Mouse (Mus musculus) ES-E14 (cell line): Measurements from ENCODE around the gene Pcyt1a. TPM values are rescaled to one million over a fixed set of nuclear protein-coding genes. Genes with fewer than 3 reads are reported as not detected.

Source experiments
- DNase-seq: peaks from one replicate; pipeline ENCODE4 v3.0.0-alpha.2; 2013; ENCODE audit warnings: low read depth, low spot score
- H3K27ac ChIP-seq: 2 replicates; pipeline ENCODE4 v1.5.1; 2012; ENCODE audit warnings: low read depth, mild to moderate bottlenecking, low read length, moderate library complexity, mixed read lengths; ENCODE audit not compliant: poor library complexity, insufficient read depth, severe bottlenecking
- H3K36me3 ChIP-seq: 2 replicates; pipeline ENCODE4 v1.6.1; 2012; ENCODE audit warnings: mild to moderate bottlenecking, low read length, moderate library complexity, mixed read lengths; ENCODE audit not compliant: control insufficient read depth, poor library complexity, insufficient read depth, severe bottlenecking
- H3K4me1 ChIP-seq, 2 experiments: fragments of 150-350 bp in 1 of 2; sonication (generic) in 1 of 2; 2 replicates each; pipeline ENCODE4 v1.6.1; 2012; ENCODE audit warnings: low read length in 2 of 2, mild to moderate bottlenecking in 1 of 2, mixed read lengths in 1 of 2; ENCODE audit not compliant: control insufficient read depth in 2 of 2, insufficient read depth in 2 of 2, poor library complexity in 1 of 2
- H3K4me3 ChIP-seq, 2 experiments: fragments of 150-350 bp in 1 of 2; sonication (generic) in 1 of 2; 2 replicates each; pipeline ENCODE4 v1.5.1; 2012; ENCODE audit warnings: low read length in 2 of 2, low read depth in 1 of 2, mild to moderate bottlenecking in 1 of 2, mixed read lengths in 1 of 2; ENCODE audit not compliant: insufficient read depth in 1 of 2, poor library complexity in 1 of 2, severe bottlenecking in 1 of 2
- H3K9ac ChIP-seq: 2 replicates; pipeline ENCODE4 v1.6.1; 2012; ENCODE audit warnings: low read depth, mild to moderate bottlenecking, low read length, mixed read lengths; ENCODE audit not compliant: poor library complexity, insufficient read depth, severe bottlenecking
- H3K9me3 ChIP-seq: fragments of 150-350 bp; sonication (generic); 2 replicates; pipeline ENCODE4 v1.6.1; 2012; ENCODE audit warnings: low read depth, mild to moderate bottlenecking, low read length; ENCODE audit not compliant: control insufficient read depth, insufficient read depth
- CHD2 ChIP-seq: IDR thresholded peaks from 2 replicates; pipeline ENCODE4 v1.6.1; 2014; ENCODE audit warnings: mild to moderate bottlenecking, low read depth, low read length, inconsistent platforms
- HCFC1 ChIP-seq: IDR thresholded peaks from 2 replicates; pipeline ENCODE4 v1.6.1; 2012; ENCODE audit warnings: low read length, inconsistent platforms, borderline replicate concordance; ENCODE audit not compliant: insufficient read depth
- MAFK ChIP-seq: IDR thresholded peaks from 2 replicates; pipeline ENCODE4 v1.6.1; 2014; ENCODE audit warnings: mild to moderate bottlenecking, low read depth, low read length, inconsistent platforms; ENCODE audit not compliant: insufficient read depth
- ZC3H11A ChIP-seq: IDR thresholded peaks from 2 replicates; pipeline ENCODE4 v1.6.1; 2012; ENCODE audit warnings: low read depth, mild to moderate bottlenecking, inconsistent platforms, low read length, borderline replicate concordance
- ZNF384 ChIP-seq: IDR thresholded peaks from 2 replicates; pipeline ENCODE4 v1.6.1; 2012; ENCODE audit warnings: low read depth, low read length, inconsistent platforms
- in situ Hi-C, 2 experiments: fragments of 600-800 bp; cut with MboI; formaldehyde crosslinking; loops; one replicate each; pipeline ENCODE4 v1.15.1; 2025; ENCODE audit warnings: low sequenced_read_pairs in 2 of 2, inconsistent platforms in 1 of 2; ENCODE audit not compliant: unreplicated experiment in 2 of 2
- total RNA-seq: library from RNA; depleted of rRNA; stranded (reverse); fragments of 300-350 nt; gene quantifications from 2 replicates; pipeline ENCODE4 v1.2.3, GENCODE M21; 2012

Gene Pcyt1a
- total RNA-seq, 1 experiment = 18.2 TPM

DNA sequence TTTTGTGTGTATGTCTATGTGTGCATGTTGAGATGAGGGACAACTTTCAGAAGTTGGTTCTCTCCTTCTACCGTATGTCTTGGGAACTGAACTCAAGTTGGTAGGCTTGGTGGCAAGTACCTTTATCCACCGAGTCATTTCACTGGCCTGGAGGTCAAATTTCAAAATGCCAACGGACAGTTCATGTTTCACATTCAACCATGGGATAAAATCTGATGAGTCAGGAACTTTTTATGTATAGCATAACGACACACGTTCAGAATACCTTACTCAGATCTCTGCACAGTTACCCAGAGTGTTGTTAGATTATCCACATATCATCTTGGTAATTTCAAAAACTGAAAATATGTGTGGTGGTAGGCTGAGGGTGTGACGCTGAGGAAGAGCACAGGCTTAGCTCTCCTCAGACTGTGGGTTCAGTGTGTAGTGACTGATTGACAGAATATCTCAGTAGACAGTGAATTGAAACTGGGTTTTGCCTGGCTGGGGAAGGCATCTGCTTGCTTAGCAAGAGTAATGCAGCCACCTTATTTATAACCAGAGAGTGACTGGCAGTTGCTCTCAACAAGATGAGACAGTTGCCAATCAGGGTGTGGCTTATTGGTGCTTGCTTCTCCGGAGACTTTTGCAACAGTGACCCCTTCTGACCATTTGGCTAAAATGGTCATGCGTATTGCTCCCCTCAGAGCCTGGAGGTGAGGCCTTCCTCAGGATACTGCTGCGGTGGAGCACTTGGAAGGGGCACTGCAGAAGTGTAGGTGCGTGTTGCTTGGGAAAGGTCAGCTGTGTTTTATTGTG, 27.1 kb downstream of the Pcyt1a start:
- DNase-seq = peak; percentile 46
- Histone ChIP-seq H3K9ac (no peak overlapping the region), H3K4me3 (no peak overlapping the region), H3K36me3 (peaks cover under 1% of the 10 kb centered on the region; the same call in 1 of the 2 replicates), H3K27ac (no peak overlapping the region), H3K9me3 (no peaks in the 10 kb centered on the region), H3K4me1 (peaks cover 0 to under 1% of the 10 kb centered on the region in 2 experiments; a peak in 1 of 4 replicates)
- in situ Hi-C loops = no loop called here
- TF ChIP-seq CHD2 (no peak), ZC3H11A (peak; percentile 57; the same call in 1 of the 2 replicates), HCFC1 (no peak), ZNF384 (no peak), MAFK (peak; percentile 69)

DNA sequence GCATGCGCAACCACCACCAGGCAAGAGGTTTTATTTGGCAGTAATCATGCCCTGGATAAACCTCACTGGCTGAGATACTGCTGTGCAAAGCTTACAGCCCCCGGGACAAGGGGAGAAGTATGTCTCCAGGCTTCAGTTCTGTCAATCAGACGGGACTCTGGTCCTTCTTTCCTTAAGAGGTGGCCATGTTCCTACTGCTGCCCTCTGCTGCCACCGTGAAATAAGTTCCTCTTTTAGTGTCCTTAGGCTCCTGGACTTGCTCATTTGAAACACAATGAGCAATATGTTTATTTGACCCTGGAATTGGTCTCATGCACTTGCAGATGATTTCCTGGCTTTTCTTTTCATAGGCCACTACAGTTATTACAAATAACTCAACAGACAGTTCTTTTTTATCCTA, 29.8 kb downstream of the Pcyt1a start:
- Histone ChIP-seq H3K27ac (no peak overlapping the region), H3K9me3 (no peaks in the 10 kb centered on the region), H3K9ac (no peak overlapping the region), H3K4me3 (no peak overlapping the region), H3K4me1 (peaks cover 0 to 3% of the 10 kb centered on the region in 2 experiments; a peak in 1 of 4 replicates), H3K36me3 (peaks cover 2% of the 10 kb centered on the region; the same call in 1 of the 2 replicates)
- in situ Hi-C loops = no loop called here
- TF ChIP-seq ZC3H11A (no peak), MAFK (no peak), ZNF384 (no peak), CHD2 (no peak), HCFC1 (no peak)
- DNase-seq = no peak

DNA sequence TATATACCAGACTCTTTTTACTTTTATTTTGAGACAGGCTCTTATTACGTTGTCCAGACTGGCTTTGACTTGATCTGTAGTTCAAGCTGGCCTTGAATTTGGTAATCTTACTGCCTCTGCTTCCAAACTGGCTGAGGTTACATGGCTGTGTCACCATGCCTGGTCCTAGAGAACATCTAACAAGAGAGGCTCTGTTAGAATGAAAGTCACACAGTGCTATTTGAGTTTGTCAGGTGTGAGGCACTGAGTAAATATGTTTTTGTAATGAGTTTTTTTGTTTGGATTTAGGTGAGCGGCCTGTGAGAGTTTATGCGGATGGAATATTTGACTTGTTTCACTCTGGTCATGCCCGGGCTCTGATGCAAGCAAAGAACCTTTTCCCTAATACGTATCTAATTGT, 31.0 kb downstream of the Pcyt1a start:
- H3K36me3 ChIP-seq = peaks cover 2% of the 10 kb centered on the region; the same call in 1 of the 2 replicates
- H3K4me3 ChIP-seq = no peak overlapping the region
- no peak overlapping the region for H3K27ac ChIP-seq
- in situ Hi-C loops = no loop called here
- H3K4me1 ChIP-seq = peaks cover 0 to 3% of the 10 kb centered on the region in 2 experiments; a peak in 1 of 4 replicates
- TF ChIP-seq CHD2 = no peak
- no peak for TF ChIP-seq HCFC1
- no peak for TF ChIP-seq MAFK
- TF ChIP-seq ZC3H11A = no peak
- no peak for TF ChIP-seq ZNF384
- no peaks in the 10 kb centered on the region for H3K9me3 ChIP-seq
- H3K9ac ChIP-seq = no peak overlapping the region
- no peak for DNase-seq

DNA sequence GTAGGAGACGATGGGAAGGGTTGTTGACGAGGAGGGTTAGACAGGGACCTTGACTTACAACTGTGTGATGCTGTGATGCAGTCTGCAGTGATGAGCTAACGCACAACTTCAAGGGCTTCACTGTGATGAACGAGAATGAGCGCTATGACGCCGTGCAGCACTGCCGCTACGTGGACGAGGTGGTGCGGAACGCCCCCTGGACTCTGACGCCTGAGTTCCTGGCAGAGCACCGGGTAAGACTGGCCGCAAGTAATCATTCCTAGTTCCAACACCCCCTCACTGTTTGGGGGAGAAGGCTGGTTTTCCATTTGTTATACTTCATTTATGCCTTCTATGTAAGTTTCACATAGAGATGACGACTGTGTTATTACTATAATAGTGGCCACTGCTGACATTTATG, 32.2 kb downstream of the Pcyt1a start:
- no peak for DNase-seq
- Histone ChIP-seq H3K4me1 (peaks cover 0 to 3% of the 10 kb centered on the region in 2 experiments; a peak in 1 of 4 replicates), H3K4me3 (no peak overlapping the region), H3K36me3 (peaks cover 5% of the 10 kb centered on the region), H3K9ac (no peak overlapping the region), H3K27ac (no peak overlapping the region), H3K9me3 (no peaks in the 10 kb centered on the region)
- in situ Hi-C loops = no loop called here
- TF ChIP-seq ZC3H11A = no peak
- TF ChIP-seq MAFK = no peak
- no peak for TF ChIP-seq ZNF384
- TF ChIP-seq HCFC1 = no peak
- no peak for TF ChIP-seq CHD2

DNA sequence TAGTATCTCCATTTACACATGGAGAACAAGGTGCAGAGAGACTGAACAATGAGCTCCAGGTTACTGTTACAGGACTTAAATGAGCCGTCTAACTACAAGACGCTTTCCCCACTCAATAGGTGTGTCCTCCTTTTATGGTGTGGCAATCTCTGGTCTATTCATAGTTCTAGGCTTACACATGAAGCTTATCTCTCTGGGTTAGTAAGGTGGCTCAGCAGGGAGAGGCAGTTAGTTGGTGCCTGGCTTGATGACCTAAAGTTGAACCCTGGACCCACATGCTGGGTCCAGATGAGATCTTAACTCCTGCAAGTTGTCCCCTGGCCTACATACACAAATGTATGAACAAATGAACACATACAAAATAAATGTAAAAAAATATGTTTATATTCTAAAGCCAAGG, 32.7 kb downstream of the Pcyt1a start:
- TF ChIP-seq CHD2 = no peak
- TF ChIP-seq ZC3H11A = no peak
- no peak for TF ChIP-seq MAFK
- no peak for TF ChIP-seq ZNF384
- no peak for TF ChIP-seq HCFC1

More for the DNA sequence above, 32.7 kb downstream of the Pcyt1a start:
- H3K4me1 ChIP-seq = peaks cover 0 to 3% of the 10 kb centered on the region in 2 experiments; a peak in 1 of 4 replicates
- no peak overlapping the region for H3K4me3 ChIP-seq
- H3K9ac ChIP-seq = no peak overlapping the region
- in situ Hi-C loops = no loop called here
- H3K36me3 ChIP-seq = peaks cover 5% of the 10 kb centered on the region
- no peaks in the 10 kb centered on the region for H3K9me3 ChIP-seq
- DNase-seq = no peak
- no peak overlapping the region for H3K27ac ChIP-seq
